Mouse (Mus musculus): ENCODE results near the gene Clstn3.
"Not testable (repeated sequence)": the region's sequence is repeated elsewhere in the genome, so short reads cannot be mapped to it uniquely, and the experiment has no call there.

The Clstn3 gene

GRCm38 (mm10) chr6:124479573-124479930 is 15.0 kb upstream of the Clstn3 start:
- DNase-seq (ENCODE audit: low read depth, low spot score): no peak

- DNase-seq (ENCODE audit: low read depth, low spot score): no peak
Observed at GRCm38 (mm10) chr6:124478874-124479572, 14.4 kb upstream of the Clstn3 start.

GRCm38 (mm10) chr6:124477922-124478651 is 13.5 kb upstream of the Clstn3 start:
- DNase-seq (ENCODE audit: low read depth, low spot score): no peak

GRCm38 (mm10) chr6:124477221-124477655 is 12.6 kb upstream of the Clstn3 start:
- DNase-seq (ENCODE audit: low read depth, low spot score): no peak

GRCm38 (mm10) chr6:124476796-124477195 is 12.2 kb upstream of the Clstn3 start:
- DNase-seq (ENCODE audit: low read depth, low spot score): no peak

GRCm38 (mm10) chr6:124476216-124476615 is 11.6 kb upstream of the Clstn3 start:
- DNase-seq (ENCODE audit: low read depth, low spot score): no peak

GRCm38 (mm10) chr6:124475335-124476075 is 10.9 kb upstream of the Clstn3 start:
- DNase-seq (ENCODE audit: low read depth, low spot score): not testable (repeated sequence)

GRCm38 (mm10) chr6:124474621-124475020 is 10.0 kb upstream of the Clstn3 start:
- DNase-seq (ENCODE audit: low read depth, low spot score): no peak

- DNase-seq (ENCODE audit: low read depth, low spot score): no peak
Observed at GRCm38 (mm10) chr6:124472801-124473200, 8.2 kb upstream of the Clstn3 start.

- not testable (repeated sequence) for DNase-seq (ENCODE audit: low read depth, low spot score)
Observed at GRCm38 (mm10) chr6:124471783-124472638, 7.4 kb upstream of the Clstn3 start.

- no peak for DNase-seq (ENCODE audit: low read depth, low spot score)
Observed at GRCm38 (mm10) chr6:124471121-124471520, 6.5 kb upstream of the Clstn3 start.

- DNase-seq (ENCODE audit: low read depth, low spot score): no peak
Observed at GRCm38 (mm10) chr6:124465729-124466128, 1.1 kb upstream of the Clstn3 start.

- no peak for DNase-seq (ENCODE audit: low read depth, low spot score)
Observed at GRCm38 (mm10) chr6:124465299-124465698, 705 bp upstream of the Clstn3 start.

GRCm38 (mm10) chr6:124463881-124464291 is 708 bp downstream of the Clstn3 start:
- no peak for DNase-seq (ENCODE audit: low read depth, low spot score)

- no peak for DNase-seq (ENCODE audit: low read depth, low spot score)
Observed at GRCm38 (mm10) chr6:124459388-124459787, 5.2 kb downstream of the Clstn3 start.

- no peak for DNase-seq (ENCODE audit: low read depth, low spot score)
Observed at GRCm38 (mm10) chr6:124458505-124458904, 6.1 kb downstream of the Clstn3 start.

- no peak for DNase-seq (ENCODE audit: low read depth, low spot score)
Observed at GRCm38 (mm10) chr6:124457827-124458226, 6.8 kb downstream of the Clstn3 start.

GRCm38 (mm10) chr6:124456243-124456642 is 8.4 kb downstream of the Clstn3 start:
- DNase-seq (ENCODE audit: low read depth, low spot score): no peak

- no peak for DNase-seq (ENCODE audit: low read depth, low spot score)
Observed at GRCm38 (mm10) chr6:124453756-124454155, 10.8 kb downstream of the Clstn3 start.

GRCm38 (mm10) chr6:124451995-124452394 is 12.6 kb downstream of the Clstn3 start:
- DNase-seq (ENCODE audit: low read depth, low spot score): no peak

GRCm38 (mm10) chr6:124449668-124450383 is 14.8 kb downstream of the Clstn3 start:
- DNase-seq (ENCODE audit: low read depth, low spot score): no peak
